Mouse (Mus musculus) kidney, embryonic 16.5 days (tissue): ENCODE data around the gene Pik3cg. TPM values are rescaled to one million over a fixed set of nuclear protein-coding genes. Genes with fewer than 3 reads are reported as not detected.
A peak's percentile ranks its signal among the peaks of the same experiment; 100 is the strongest.

Experiments
- ATAC-seq: fragments of 200-750 bp; cut with Nextera tagmentation; 2 replicates; pipeline ENCODE4 v1.8.0; 2017; ENCODE audit warnings: moderate TSS enrichment; ENCODE audit not compliant: low FRiP score, low TSS enrichment
- H3K27ac ChIP-seq: fragments of 300-500 bp; sonication (generic); 2 replicates; pipeline ENCODE4 v1.5.1; 2014; ENCODE audit warnings: low read length
- H3K27me3 ChIP-seq: fragments of 300-500 bp; sonication (generic); 2 replicates; pipeline ENCODE4 v1.6.1; 2014; ENCODE audit warnings: low read length, control low read depth, mixed read lengths; ENCODE audit not compliant: insufficient read depth
- H3K36me3 ChIP-seq: fragments of 300-500 bp; sonication (generic); 2 replicates; pipeline ENCODE4 v1.6.1; 2014; ENCODE audit warnings: low read length, control low read depth, mixed read lengths; ENCODE audit not compliant: insufficient read depth
- H3K4me1 ChIP-seq: fragments of 300-500 bp; sonication (generic); 2 replicates; pipeline ENCODE4 v1.6.1; 2014; ENCODE audit warnings: low read length, control low read depth, mixed read lengths; ENCODE audit not compliant: insufficient read depth
- H3K4me2 ChIP-seq: fragments of 300-500 bp; sonication (generic); replicated peaks from 2 replicates; pipeline ENCODE4 v1.6.1; 2014; ENCODE audit warnings: low read depth, low read length
- H3K4me3 ChIP-seq: fragments of 300-500 bp; sonication (generic); 2 replicates; pipeline ENCODE4 v1.5.1; 2014; ENCODE audit warnings: mild to moderate bottlenecking, low read length
- H3K9ac ChIP-seq: fragments of 300-500 bp; sonication (generic); replicated peaks from 2 replicates; pipeline ENCODE4 v1.6.1; 2014; ENCODE audit warnings: low read length
- H3K9me3 ChIP-seq: fragments of 300-500 bp; sonication (generic); 2 replicates; pipeline ENCODE4 v1.6.1; 2016; ENCODE audit warnings: low read length, control low read depth
- WGBS: fragments of 180-500 bp; shearing (Covaris S2); extraction: QIAGEN DNeasy Blood & Tissue Kit; methylation state at CpG from one replicate; pipeline ENCODE4 v1.1.7; 2014; 5-methylcytosine and 5-hydroxymethylcytosine counted together
- polyA plus RNA-seq: library from polyadenylated mRNA; unstranded; fragments of >200 nt; fragmentation: Nextera tagmentation; extraction: Ambion mirVana; gene quantifications from 2 replicates; pipeline ENCODE4 v1.2.1, GENCODE M21; 2015

Gene Pik3cg
- polyA plus RNA-seq, 1 experiment from 2014 or later: 2.7 TPM

DNA sequence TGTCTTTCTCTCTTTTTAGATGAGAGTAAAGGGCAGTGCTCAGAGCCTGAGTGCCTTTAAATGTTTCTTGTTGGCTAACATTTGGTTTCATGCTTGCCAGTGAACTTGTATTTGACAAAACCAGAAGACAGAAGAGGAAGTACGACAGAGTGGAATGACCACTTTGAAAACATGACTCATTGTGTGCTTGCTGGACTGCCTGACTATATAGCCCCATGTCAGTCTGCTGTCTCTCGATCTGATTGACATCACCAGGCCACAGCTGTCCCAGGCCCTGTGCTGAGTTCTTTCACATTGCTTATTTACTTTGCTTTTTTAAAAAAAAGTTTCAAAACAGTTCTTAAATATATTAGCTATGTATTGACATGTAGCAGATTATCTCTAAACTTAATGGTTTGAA lies 44.8 kb downstream of the Pik3cg start:
- Histone ChIP-seq H3K9me3 (no peaks in the 10 kb centered on the region), H3K36me3 (no peaks in the 10 kb centered on the region), H3K4me3 (no peak overlapping the region), H3K4me1 (no peaks in the 10 kb centered on the region), H3K27ac (no peak overlapping the region), H3K4me2 (no peak overlapping the region), H3K27me3 (no peaks in the 10 kb centered on the region), H3K9ac (no peak overlapping the region)
- 80% methylated on average over 2 of the region's 2 CpGs for WGBS
- no peak for ATAC-seq

DNA sequence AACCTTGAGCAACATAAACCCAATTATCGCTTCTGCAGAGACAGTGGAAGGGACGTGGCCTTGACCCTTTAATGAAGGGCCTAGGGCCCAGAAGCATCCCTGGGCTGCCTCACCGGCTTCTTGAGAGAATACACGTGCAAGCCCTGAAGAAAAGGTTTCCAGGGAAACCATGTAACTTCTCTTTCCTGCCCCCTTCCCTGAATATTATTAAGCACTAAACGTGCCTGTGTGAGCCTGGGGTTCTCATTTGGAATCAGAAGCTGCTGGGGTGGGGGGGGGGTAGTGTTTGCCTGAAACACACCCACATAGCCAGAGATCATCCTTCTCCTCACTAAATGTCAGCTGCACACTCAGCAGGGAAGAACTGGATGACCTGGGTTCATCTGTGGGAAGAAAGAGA lies 49.7 kb downstream of the Pik3cg start:
- 58% methylated on average over 5 of the region's 5 CpGs for WGBS

DNA sequence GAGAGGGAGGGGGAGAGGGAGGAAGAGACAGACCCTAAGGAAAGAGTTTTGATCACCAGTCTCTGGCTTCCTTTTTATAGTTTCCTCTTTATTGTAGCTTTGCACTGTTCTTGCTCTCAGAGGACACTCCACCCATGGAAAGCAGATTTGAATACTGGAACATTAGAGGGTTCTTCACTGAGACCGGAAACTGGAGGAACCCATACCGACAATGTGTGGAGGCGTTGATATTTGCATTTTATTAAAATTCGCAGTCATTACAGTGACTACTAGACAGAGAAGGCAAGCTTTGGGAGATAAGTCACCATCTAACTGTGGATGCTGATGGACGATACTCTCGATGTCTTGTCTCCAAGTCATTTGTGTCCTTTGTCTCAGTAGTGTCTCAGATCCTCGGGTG lies 61.9 kb downstream of the Pik3cg start:
- no peak for ATAC-seq
- 87% methylated on average over 7 of the region's 7 CpGs for WGBS
- no peak overlapping the region for H3K27ac ChIP-seq
- no peak overlapping the region for H3K4me2 ChIP-seq
- no peak overlapping the region for H3K4me3 ChIP-seq
- H3K9ac ChIP-seq: no peak overlapping the region
- no peaks in the 10 kb centered on the region for H3K27me3 ChIP-seq
- H3K36me3 ChIP-seq: no peaks in the 10 kb centered on the region
- H3K4me1 ChIP-seq: no peaks in the 10 kb centered on the region
- H3K9me3 ChIP-seq: no peaks in the 10 kb centered on the region

More for the DNA sequence above, 49.7 kb downstream of the Pik3cg start:
- no peaks in the 10 kb centered on the region for H3K36me3 ChIP-seq
- H3K4me2 ChIP-seq: no peak overlapping the region
- no peak overlapping the region for H3K9ac ChIP-seq
- no peaks in the 10 kb centered on the region for H3K27me3 ChIP-seq
- H3K4me3 ChIP-seq: no peak overlapping the region
- no peak for ATAC-seq
- no peaks in the 10 kb centered on the region for H3K4me1 ChIP-seq
- H3K9me3 ChIP-seq: no peaks in the 10 kb centered on the region
- H3K27ac ChIP-seq: no peak overlapping the region

DNA sequence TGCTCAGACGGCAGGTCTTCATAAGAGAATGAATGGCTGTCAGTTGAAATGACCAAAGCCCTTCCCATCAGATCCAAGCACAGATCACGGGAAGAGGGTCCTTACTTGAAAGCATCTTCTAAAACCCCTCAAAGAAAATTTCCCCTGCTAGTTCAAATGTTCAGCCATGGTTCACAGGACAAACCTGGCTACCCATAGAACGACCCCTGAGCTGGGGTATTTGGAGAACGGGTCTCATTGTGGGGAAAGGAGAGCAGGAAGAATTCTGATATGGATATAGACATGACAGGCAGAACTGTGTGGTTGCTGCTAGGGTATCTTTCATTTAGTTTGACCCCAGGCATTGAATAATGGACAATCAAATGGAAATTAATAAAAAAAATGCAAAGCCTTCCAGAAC lies 62.8 kb downstream of the Pik3cg start:
- no peak for ATAC-seq
- Histone ChIP-seq H3K27me3 (no peaks in the 10 kb centered on the region), H3K4me2 (no peak overlapping the region), H3K9ac (no peak overlapping the region), H3K27ac (no peak overlapping the region), H3K4me3 (no peak overlapping the region), H3K9me3 (no peaks in the 10 kb centered on the region), H3K36me3 (no peaks in the 10 kb centered on the region), H3K4me1 (no peaks in the 10 kb centered on the region)
- 86% methylated on average over 4 of the region's 4 CpGs for WGBS

DNA sequence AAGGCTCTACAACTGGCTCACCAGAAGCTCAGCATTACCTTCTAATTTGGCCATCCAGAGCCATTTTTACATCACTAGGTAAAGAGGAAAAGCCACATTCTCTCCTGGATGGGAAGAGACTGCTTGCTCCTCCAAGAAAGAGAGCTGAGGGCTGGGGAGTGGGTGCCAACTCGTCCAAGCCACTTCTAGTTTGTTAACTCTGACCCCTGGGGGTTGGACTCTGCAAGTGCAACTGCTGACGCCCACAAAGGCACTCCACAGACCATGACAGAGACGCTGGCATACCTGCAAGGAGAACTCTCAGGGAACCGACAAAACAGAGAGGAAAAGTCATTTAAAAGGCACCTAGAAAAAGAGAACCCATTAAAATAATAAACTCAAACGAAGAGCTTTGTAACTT lies 63.9 kb downstream of the Pik3cg start:
- ATAC-seq: peak; percentile 84; the same call in 1 of the 2 replicates
- Histone ChIP-seq H3K4me2 (no peak overlapping the region), H3K9ac (no peak overlapping the region), H3K4me1 (no peaks in the 10 kb centered on the region), H3K36me3 (no peaks in the 10 kb centered on the region), H3K4me3 (no peak overlapping the region), H3K27me3 (no peaks in the 10 kb centered on the region), H3K9me3 (no peaks in the 10 kb centered on the region), H3K27ac (no peak overlapping the region)
- WGBS: 5% methylated on average over 5 of the region's 5 CpGs

- H3K4me3 ChIP-seq: no peak overlapping the region
- ATAC-seq: no peak
- H3K4me1 ChIP-seq: no peaks in the 10 kb centered on the region
- H3K36me3 ChIP-seq: no peaks in the 10 kb centered on the region
- H3K27ac ChIP-seq: no peak overlapping the region
- no peaks in the 10 kb centered on the region for H3K27me3 ChIP-seq
- H3K4me2 ChIP-seq: no peak overlapping the region
- no peak overlapping the region for H3K9ac ChIP-seq
- no peaks in the 10 kb centered on the region for H3K9me3 ChIP-seq
- WGBS: 89% methylated on average over 5 of the region's 5 CpGs
These were observed 64.7 kb downstream of the Pik3cg start for GRCm38 (mm10) chr12:32143782-32144181.

GRCm38 (mm10) chr12:32143151-32143550 lies 65.3 kb downstream of the Pik3cg start:
- Histone ChIP-seq H3K9ac (no peak overlapping the region), H3K4me3 (no peak overlapping the region), H3K27ac (no peak overlapping the region), H3K36me3 (no peaks in the 10 kb centered on the region), H3K9me3 (no peaks in the 10 kb centered on the region), H3K27me3 (no peaks in the 10 kb centered on the region), H3K4me1 (0 out of 2 replicates have a peak, but pooled peaks cover 3% of the 10 kb centered on the region), H3K4me2 (no peak overlapping the region)
- no peak for ATAC-seq
- 61% methylated on average over 4 of the region's 4 CpGs for WGBS

- Histone ChIP-seq H3K4me2 (no peak overlapping the region), H3K36me3 (no peaks in the 10 kb centered on the region), H3K27ac (no peak overlapping the region), H3K27me3 (no peaks in the 10 kb centered on the region), H3K9me3 (no peaks in the 10 kb centered on the region), H3K9ac (no peak overlapping the region), H3K4me1 (0 out of 2 replicates have a peak, but pooled peaks cover 4% of the 10 kb centered on the region), H3K4me3 (no peak overlapping the region)
- ATAC-seq: no peak
These were observed 66.7 kb downstream of the Pik3cg start for GRCm38 (mm10) chr12:32141766-32142165.

GRCm38 (mm10) chr12:32138831-32139230 lies 69.6 kb downstream of the Pik3cg start:
- WGBS: 86% methylated on average over 5 of the region's 5 CpGs

GRCm38 (mm10) chr12:32138362-32138761 lies 70.1 kb downstream of the Pik3cg start:
- H3K4me1 ChIP-seq: 0 out of 2 replicates have a peak, but pooled peaks cover 4% of the 10 kb centered on the region
- H3K27me3 ChIP-seq: no peaks in the 10 kb centered on the region
- WGBS: 63% methylated on average over 9 of the region's 9 CpGs
- no peaks in the 10 kb centered on the region for H3K9me3 ChIP-seq
- no peak for ATAC-seq
- no peak overlapping the region for H3K27ac ChIP-seq
- H3K36me3 ChIP-seq: no peaks in the 10 kb centered on the region
- no peak overlapping the region for H3K9ac ChIP-seq
- H3K4me2 ChIP-seq: no peak overlapping the region
- H3K4me3 ChIP-seq: no peak overlapping the region

More at GRCm38 (mm10) chr12:32138831-32139230, 69.6 kb downstream of the Pik3cg start:
- Histone ChIP-seq H3K9ac (no peak overlapping the region), H3K36me3 (no peaks in the 10 kb centered on the region), H3K27me3 (no peaks in the 10 kb centered on the region), H3K4me1 (0 out of 2 replicates have a peak, but pooled peaks cover 4% of the 10 kb centered on the region), H3K9me3 (no peaks in the 10 kb centered on the region), H3K4me2 (no peak overlapping the region), H3K27ac (no peak overlapping the region), H3K4me3 (no peak overlapping the region)
- ATAC-seq: no peak
